Mouse (Mus musculus): ENCODE measurements around the gene Sumf2. TPM values are rescaled to one million over a fixed set of nuclear protein-coding genes. Genes with fewer than 3 reads are reported as not detected.

Sumf2 gene
- total and polyA plus RNA-seq, 3 experiments: 32.9 to 35.8 TPM; not detected in 1

DNA sequence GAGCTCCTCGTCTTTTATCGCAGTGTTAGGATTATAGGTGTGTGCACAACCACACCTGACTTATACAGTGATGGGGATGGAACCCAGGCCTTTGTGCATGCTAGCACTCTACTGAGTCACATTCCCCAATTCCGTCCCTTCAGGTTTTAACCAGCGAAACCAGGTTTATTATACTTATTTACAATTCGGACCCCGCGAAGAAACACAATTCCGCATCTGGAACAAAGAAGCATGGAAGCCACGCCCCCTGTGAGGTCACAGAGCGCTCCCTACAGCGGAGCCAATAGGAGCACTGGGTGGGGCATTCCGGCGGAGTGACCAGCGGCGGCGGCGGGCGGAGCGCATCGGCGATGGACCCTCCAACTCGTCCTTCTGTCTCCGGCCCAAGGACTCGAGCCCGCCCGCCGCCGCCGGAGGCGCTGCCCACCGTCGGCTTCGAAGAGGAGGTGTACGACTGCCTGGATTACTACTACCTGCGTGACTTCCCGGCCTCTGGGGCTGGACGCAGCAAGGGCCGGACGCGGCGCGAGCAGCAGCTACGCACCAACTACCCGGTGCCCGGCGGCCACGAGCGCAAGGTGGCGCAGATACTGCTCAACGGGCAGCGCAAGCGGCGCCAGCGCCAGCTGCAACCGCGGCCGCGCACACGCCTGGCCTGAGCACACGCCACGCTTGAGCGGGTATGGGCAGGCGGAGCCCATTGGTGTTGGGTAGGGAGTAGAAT is 61.6 kb downstream of the Sumf2 start, which contains the start of gene Nupr1l (continued):
- no peak for TF ChIP-seq ETS1 (IDR thresholded peaks at IDR 0.05; ENCODE audit: low read depth, low read length)
- TF ChIP-seq ELF1 (IDR thresholded peaks at IDR 0.05; ENCODE audit: low read depth, low read length): no peak
- TF ChIP-seq SIN3A (IDR thresholded peaks at IDR 0.05; ENCODE audit: low read length): peak; percentile 36
- no peak for TF ChIP-seq GATA1 (IDR thresholded peaks at IDR 0.05; ENCODE audit: low read depth, low read length)

DNA sequence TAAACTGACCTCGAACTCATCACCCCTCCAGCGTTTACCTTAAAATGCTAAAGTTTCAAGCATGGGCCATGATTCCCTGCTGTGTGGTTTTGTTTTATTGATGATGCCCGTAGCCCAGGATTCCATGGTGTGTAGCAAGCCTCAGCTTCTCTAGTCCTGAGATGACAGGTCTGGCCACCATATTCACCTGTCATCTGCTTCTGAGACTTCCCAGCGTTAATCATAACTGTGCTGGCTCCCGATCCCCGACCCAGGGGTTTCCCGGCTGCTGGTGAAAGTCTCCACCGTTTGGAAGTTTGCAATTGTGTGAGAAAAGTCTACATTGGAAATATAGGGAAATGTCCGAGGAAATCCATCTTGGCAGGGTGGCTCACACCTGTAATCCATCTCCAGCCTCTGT is 62.4 kb downstream of the Sumf2 start:
- peak overlapping the region; percentile 80 for H3K9ac ChIP-seq (ENCODE audit: control insufficient read depth, low read depth, low read length, poor library complexity, severe bottlenecking)
- peaks cover 0 to 9% of the 10 kb centered on the region in 2 experiments; a peak in 3 of 4 replicates for H3K4me1 ChIP-seq (ENCODE audit: control insufficient read depth in 1 of 2, insufficient read depth in 2 of 2, low read length in 2 of 2)

DNA sequence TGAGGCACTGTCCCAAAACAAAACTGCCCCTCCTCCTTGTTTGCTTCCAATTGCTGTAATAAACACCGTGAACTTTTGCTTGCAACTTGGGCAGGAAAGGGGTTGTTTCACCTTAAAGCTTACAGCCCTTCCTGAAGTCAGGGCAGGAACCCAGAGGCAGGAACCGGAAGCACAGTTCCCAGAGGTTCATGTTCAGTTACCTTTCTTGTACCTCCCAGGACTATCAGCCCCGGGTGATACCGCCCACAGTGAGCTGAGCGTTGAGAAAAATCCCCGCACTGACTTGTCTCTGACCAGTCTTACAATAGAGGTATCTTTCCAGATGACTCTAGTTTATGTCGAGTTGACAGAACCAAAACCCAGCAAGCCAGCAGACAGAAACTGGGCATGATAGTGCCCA is 62.8 kb downstream of the Sumf2 start:
- Histone ChIP-seq H3K36me3 (ENCODE audit: control insufficient read depth in 1 of 2, insufficient read depth in 2 of 2, low read length in 2 of 2) (peaks cover 0 to 12% of the 10 kb centered on the region in 2 experiments; a peak in 2 of 4 replicates), H3K27ac (ENCODE audit: control insufficient read depth, low read depth, low read length) (no peak overlapping the region), H3K27me3 (ENCODE audit: control insufficient read depth in 1 of 2, insufficient read depth in 2 of 2, low read length in 2 of 2) (no peaks in the 10 kb centered on the region), H3K79me2 (ENCODE audit: control insufficient read depth, insufficient read depth, low read length, poor library complexity) (peaks cover 3% of the 10 kb centered on the region; the same call in 1 of the 2 replicates), H3K4me1 (ENCODE audit: control insufficient read depth in 1 of 2, insufficient read depth in 2 of 2, low read length in 2 of 2) (peaks cover 0 to 9% of the 10 kb centered on the region in 2 experiments; a peak in 3 of 4 replicates), H3K9ac (ENCODE audit: control insufficient read depth, low read depth, low read length, poor library complexity, severe bottlenecking) (no peak overlapping the region), H3K9me3 (replicated peaks; ENCODE audit: insufficient read depth, low read length) (no peaks in the 10 kb centered on the region), H3K4me3 (ENCODE audit: control insufficient read depth in 1 of 2, insufficient read depth in 1 of 2, low read depth in 2 of 2, low read length in 2 of 2) (no peak overlapping the region)
- DNase-seq (ENCODE audit: low read depth, low spot score): peak; percentile 23
- TF ChIP-seq TCF12 (IDR thresholded peaks at IDR 0.05; ENCODE audit: low read depth, low read length): no peak
- TF ChIP-seq CHD1 (IDR thresholded peaks at IDR 0.05; ENCODE audit: low read depth, low read length): no peak
- no peak for TF ChIP-seq ZC3H11A (IDR thresholded peaks at IDR 0.05; ENCODE audit: low read depth, low read length)
- TF ChIP-seq POLR2AphosphoS2 (IDR thresholded peaks at IDR 0.05; ENCODE audit: low read length): no peak
- TF ChIP-seq RCOR1 (IDR thresholded peaks at IDR 0.05; ENCODE audit: low read depth, low read length): no peak
- no peak for TF ChIP-seq MYC (IDR thresholded peaks at IDR 0.05; ENCODE audit: low read depth, low read length)
- no peak for TF ChIP-seq GATA1 (IDR thresholded peaks at IDR 0.05; ENCODE audit: low read depth, low read length)
- no peak for TF ChIP-seq UBTF (IDR thresholded peaks at IDR 0.05; ENCODE audit: borderline replicate concordance, insufficient read depth, low read depth, low read length)
- TF ChIP-seq KAT2A (conservative IDR thresholded peaks at IDR 0.05; ENCODE audit: low read depth, low read length): no peak
- TF ChIP-seq SMC3 (IDR thresholded peaks at IDR 0.05; ENCODE audit: low read depth, low read length): no peak
- TF ChIP-seq NELFE (IDR thresholded peaks at IDR 0.05; ENCODE audit: low read depth, low read length): no peak
- no peak for TF ChIP-seq MAFK (IDR thresholded peaks at IDR 0.05; ENCODE audit: borderline replicate concordance, low read depth, low read length)
- no peak for TF ChIP-seq ETS1 (IDR thresholded peaks at IDR 0.05; ENCODE audit: low read depth, low read length)
- no peak for TF ChIP-seq TBP (IDR thresholded peaks at IDR 0.05; ENCODE audit: low read depth, low read length)
- TF ChIP-seq NRF1 (IDR thresholded peaks at IDR 0.05; ENCODE audit: insufficient read depth, low read depth, low read length, poor library complexity, severe bottlenecking): no peak
- no peak for TF ChIP-seq ZNF384 (IDR thresholded peaks at IDR 0.05; ENCODE audit: low read depth, low read length)
- no peak for TF ChIP-seq RAD21 (IDR thresholded peaks at IDR 0.05; ENCODE audit: low read depth, low read length)
- TF ChIP-seq EP300 (IDR thresholded peaks at IDR 0.05; ENCODE audit: low read depth in 1 of 2, low read length in 2 of 2): no peak

More for the DNA sequence above, 62.4 kb downstream of the Sumf2 start:
- DNase-seq (ENCODE audit: low read depth, low spot score): no peak
- Histone ChIP-seq H3K27ac (ENCODE audit: control insufficient read depth, low read depth, low read length) (no peak overlapping the region), H3K4me3 (ENCODE audit: control insufficient read depth in 1 of 2, insufficient read depth in 1 of 2, low read depth in 2 of 2, low read length in 2 of 2) (peak overlapping the region; percentile 78 to 89), H3K79me2 (ENCODE audit: control insufficient read depth, insufficient read depth, low read length, poor library complexity) (peaks cover 3% of the 10 kb centered on the region; the same call in 1 of the 2 replicates), H3K9me3 (replicated peaks; ENCODE audit: insufficient read depth, low read length) (no peaks in the 10 kb centered on the region), H3K27me3 (ENCODE audit: control insufficient read depth in 1 of 2, insufficient read depth in 2 of 2, low read length in 2 of 2) (no peaks in the 10 kb centered on the region), H3K36me3 (ENCODE audit: control insufficient read depth in 1 of 2, insufficient read depth in 2 of 2, low read length in 2 of 2) (peaks cover 0 to 12% of the 10 kb centered on the region in 2 experiments; a peak in 2 of 4 replicates)
- no peak for TF ChIP-seq CTCF (IDR thresholded peaks at IDR 0.05 in 2 of 3, conservative IDR thresholded peaks at IDR 0.05 in 1 of 3; ENCODE audit: control insufficient read depth in 1 of 3, insufficient read depth in 1 of 3, low read depth in 2 of 3, low read length in 3 of 3, poor library complexity in 1 of 3, severe bottlenecking in 1 of 3)
- no peak for TF ChIP-seq ZC3H11A (IDR thresholded peaks at IDR 0.05; ENCODE audit: low read depth, low read length)
- no peak for TF ChIP-seq USF1 (IDR thresholded peaks at IDR 0.05; ENCODE audit: low read depth, low read length)
- no peak; the same call in 1 of the 2 replicates for TF ChIP-seq SIN3A (IDR thresholded peaks at IDR 0.05; ENCODE audit: low read length)
- TF ChIP-seq JUND (IDR thresholded peaks at IDR 0.05; ENCODE audit: low read depth, low read length): no peak
- TF ChIP-seq ZKSCAN1 (IDR thresholded peaks at IDR 0.05; ENCODE audit: low read depth, low read length): no peak
- TF ChIP-seq TBP (IDR thresholded peaks at IDR 0.05; ENCODE audit: low read depth, low read length): no peak
- TF ChIP-seq RAD21 (IDR thresholded peaks at IDR 0.05; ENCODE audit: low read depth, low read length): no peak
- no peak for TF ChIP-seq NELFE (IDR thresholded peaks at IDR 0.05; ENCODE audit: low read depth, low read length)
- no peak for TF ChIP-seq MYC (IDR thresholded peaks at IDR 0.05; ENCODE audit: low read depth, low read length)
- no peak for TF ChIP-seq RCOR1 (IDR thresholded peaks at IDR 0.05; ENCODE audit: low read depth, low read length)
- TF ChIP-seq ZMIZ1 (IDR thresholded peaks at IDR 0.05; ENCODE audit: low read depth, low read length): no peak
- TF ChIP-seq CHD1 (IDR thresholded peaks at IDR 0.05; ENCODE audit: low read depth, low read length): no peak
- no peak for TF ChIP-seq USF2 (IDR thresholded peaks at IDR 0.05; ENCODE audit: borderline replicate concordance in 1 of 2, insufficient read depth in 1 of 2, low read depth in 1 of 2, low read length in 2 of 2)
- TF ChIP-seq NRF1 (IDR thresholded peaks at IDR 0.05; ENCODE audit: insufficient read depth, low read depth, low read length, poor library complexity, severe bottlenecking): no peak
- TF ChIP-seq TAL1 (IDR thresholded peaks at IDR 0.05; ENCODE audit: low read length): no peak
- no peak for TF ChIP-seq CHD2 (IDR thresholded peaks at IDR 0.05; ENCODE audit: low read length)
- TF ChIP-seq MAFK (IDR thresholded peaks at IDR 0.05; ENCODE audit: borderline replicate concordance, low read depth, low read length): no peak
- no peak for TF ChIP-seq MXI1 (IDR thresholded peaks at IDR 0.05; ENCODE audit: low read depth, low read length)
